Mouse (Mus musculus) testis, adult 2 months (tissue): ENCODE data around the gene Duxf3. TPM values are rescaled to one million over a fixed set of nuclear protein-coding genes. Genes with fewer than 3 reads are reported as not detected.

Experiments used
- H3K27ac ChIP-seq: fragments of 200-500 bp; 2 replicates; pipeline ENCODE4 v1.5.1; 2012; ENCODE audit warnings: low read depth, low read length; ENCODE audit not compliant: control insufficient read depth, insufficient read depth
- H3K27me3 ChIP-seq: fragments of 200-500 bp; 2 replicates; pipeline ENCODE4 v1.6.1; 2012; ENCODE audit warnings: mild to moderate bottlenecking, low read length, moderate library complexity; ENCODE audit not compliant: control insufficient read depth, insufficient read depth
- H3K36me3 ChIP-seq: fragments of 200-500 bp; 2 replicates; pipeline ENCODE4 v1.6.1; 2012; ENCODE audit warnings: mild to moderate bottlenecking, low read length; ENCODE audit not compliant: control insufficient read depth, insufficient read depth
- H3K4me1 ChIP-seq: fragments of 200-500 bp; 2 replicates; pipeline ENCODE4 v1.6.1; 2012; ENCODE audit warnings: low read length; ENCODE audit not compliant: control insufficient read depth, insufficient read depth
- H3K4me3 ChIP-seq: fragments of 200-500 bp; 2 replicates; pipeline ENCODE4 v1.5.1; 2012; ENCODE audit warnings: low read depth, mild to moderate bottlenecking, low read length, moderate library complexity, mixed read lengths; ENCODE audit not compliant: control insufficient read depth
- CTCF ChIP-seq: fragments of 200-500 bp; IDR thresholded peaks from 2 replicates; pipeline ENCODE4 v1.5.1; 2012; ENCODE audit warnings: low read depth, mild to moderate bottlenecking, inconsistent platforms, low read length, moderate library complexity; ENCODE audit not compliant: control insufficient read depth, insufficient read depth, insufficient replicate concordance
- POLR2A ChIP-seq: fragments of 200-500 bp; IDR thresholded peaks from 2 replicates; pipeline ENCODE4 v1.6.1; 2012; ENCODE audit warnings: low read depth, mild to moderate bottlenecking, inconsistent platforms, low read length, moderate library complexity; ENCODE audit not compliant: control insufficient read depth
- polyA plus RNA-seq: library from polyadenylated mRNA; depleted of rRNA; stranded (reverse); fragments of >200 nt; gene quantifications from 2 replicates; pipeline ENCODE4 v1.2.3, GENCODE M21; 2012; rRNA removed

The Duxf3 gene
- polyA plus RNA-seq, 1 experiment, result 4.0 TPM

- peak overlapping the region; percentile 73 for H3K4me3 ChIP-seq
- no peaks in the 10 kb centered on the region for H3K27me3 ChIP-seq
- H3K4me1 ChIP-seq, result no peaks in the 10 kb centered on the region
- TF ChIP-seq POLR2A, result no peak
- TF ChIP-seq CTCF, result no peak
- H3K36me3 ChIP-seq, result no peaks in the 10 kb centered on the region
- H3K27ac ChIP-seq, result no peak overlapping the region
Measured at GRCm38 (mm10) chr10:58212230-58212629, 20.2 kb downstream of the Duxf3 start.

- Histone ChIP-seq H3K4me3 (peak overlapping the region; percentile 41; the same call in 1 of the 2 replicates), H3K36me3 (no peaks in the 10 kb centered on the region), H3K27ac (no peak overlapping the region), H3K4me1 (no peaks in the 10 kb centered on the region), H3K27me3 (no peaks in the 10 kb centered on the region)
- TF ChIP-seq CTCF (no peak), POLR2A (no peak)
Measured at GRCm38 (mm10) chr10:58211213-58211612, 21.3 kb downstream of the Duxf3 start.

GRCm38 (mm10) chr10:58210514-58210913 is 22.0 kb downstream of the Duxf3 start:
- H3K4me3 ChIP-seq, result peak overlapping the region; percentile 5; the same call in 1 of the 2 replicates
- no peaks in the 10 kb centered on the region for H3K36me3 ChIP-seq
- no peak overlapping the region for H3K27ac ChIP-seq
- TF ChIP-seq CTCF (no peak), POLR2A (no peak)
- H3K27me3 ChIP-seq, result no peaks in the 10 kb centered on the region
- H3K4me1 ChIP-seq, result no peaks in the 10 kb centered on the region

- Histone ChIP-seq H3K36me3 (no peaks in the 10 kb centered on the region), H3K27ac (no peak overlapping the region)
- TF ChIP-seq POLR2A (no peak), CTCF (no peak)
Measured at GRCm38 (mm10) chr10:58209710-58210467, 22.6 kb downstream of the Duxf3 start.

GRCm38 (mm10) chr10:58206639-58207404 is 25.7 kb downstream of the Duxf3 start:
- no peaks in the 10 kb centered on the region for H3K27me3 ChIP-seq
- H3K4me3 ChIP-seq, result no peak overlapping the region
- no peaks in the 10 kb centered on the region for H3K4me1 ChIP-seq
- H3K36me3 ChIP-seq, result no peaks in the 10 kb centered on the region
- no peak overlapping the region for H3K27ac ChIP-seq
- TF ChIP-seq CTCF (no peak), POLR2A (no peak)

More at GRCm38 (mm10) chr10:58209710-58210467, 22.6 kb downstream of the Duxf3 start:
- H3K4me1 ChIP-seq, result no peaks in the 10 kb centered on the region
- H3K4me3 ChIP-seq, result no peak overlapping the region
- H3K27me3 ChIP-seq, result no peaks in the 10 kb centered on the region

- Histone ChIP-seq H3K36me3 (no peaks in the 10 kb centered on the region), H3K4me3 (no peak overlapping the region), H3K27ac (no peak overlapping the region), H3K4me1 (no peaks in the 10 kb centered on the region), H3K27me3 (no peaks in the 10 kb centered on the region)
- no peak for TF ChIP-seq POLR2A
- no peak for TF ChIP-seq CTCF
Measured at GRCm38 (mm10) chr10:58205986-58206385, 26.5 kb downstream of the Duxf3 start.

Other genes with a start within 250 kb of the Duxf3 start
- 3.1 and 4.6 TPM in 2 replicates for gene AW822073, start 7.7 kb downstream of the Duxf3 start, polyA plus RNA-seq
- 0.20 and 0.29 TPM in 2 replicates for gene Gm4981, start 4.0 kb upstream of the Duxf3 start, polyA plus RNA-seq
- gene Gcc2, start 22.8 kb upstream of the Duxf3 start, polyA plus RNA-seq, result 14.4 and 17.3 TPM in 2 replicates
- 10.2 and 12.7 TPM in 2 replicates for gene Lims1, start 90.8 kb upstream of the Duxf3 start, polyA plus RNA-seq
- 5.1 and 6.8 TPM in 2 replicates for gene Ranbp2, start 214.2 kb upstream of the Duxf3 start, polyA plus RNA-seq